Mouse (Mus musculus): Measurements from ENCODE around the gene Dclk1. TPM values are rescaled to one million over a fixed set of nuclear protein-coding genes. Genes with fewer than 3 reads are reported as not detected.
A peak's percentile ranks its signal among the peaks of the same experiment; 100 is the strongest.

The Dclk1 gene
- polyA plus RNA-seq, 1 experiment from 2014 or later, result 173 TPM

- Histone ChIP-seq H3K9ac (no peak overlapping the region), H3K4me1 (peaks cover 11% of the 10 kb centered on the region; the same call in 1 of the 2 replicates), H3K27me3 (no peaks in the 10 kb centered on the region), H3K27ac (no peak overlapping the region), H3K9me3 (replicated peaks) (no peaks in the 10 kb centered on the region), H3K36me3 (ENCODE audit: poor library complexity, severe bottlenecking) (0 out of 2 replicates have a peak, but pooled peaks cover 5% of the 10 kb centered on the region), H3K4me3 (no peak overlapping the region), H3K4me2 (no peak overlapping the region)
- no peak for ATAC-seq
- 91% methylated on average over 2 of the region's 2 CpGs for WGBS
Observed at GRCm38 (mm10) chr3:55443725-55444124, 201.6 kb downstream of the Dclk1 start.

GRCm38 (mm10) chr3:55446681-55447080 is 204.5 kb downstream of the Dclk1 start:
- H3K36me3 ChIP-seq (ENCODE audit: poor library complexity, severe bottlenecking), result 0 out of 2 replicates have a peak, but pooled peaks cover 10% of the 10 kb centered on the region
- 89% methylated on average over 7 of the region's 7 CpGs for WGBS
- H3K4me1 ChIP-seq, result peaks cover 3% of the 10 kb centered on the region; the same call in 1 of the 2 replicates
- H3K9ac ChIP-seq, result no peak overlapping the region
- no peak for ATAC-seq
- H3K9me3 ChIP-seq (replicated peaks), result no peaks in the 10 kb centered on the region
- H3K27ac ChIP-seq, result no peak overlapping the region
- no peaks in the 10 kb centered on the region for H3K27me3 ChIP-seq
- H3K4me2 ChIP-seq, result no peak overlapping the region
- no peak overlapping the region for H3K4me3 ChIP-seq

- Histone ChIP-seq H3K4me2 (no peak overlapping the region), H3K4me3 (no peak overlapping the region), H3K27ac (peak overlapping the region; percentile 44), H3K27me3 (no peaks in the 10 kb centered on the region), H3K4me1 (peaks cover 3% of the 10 kb centered on the region; the same call in 1 of the 2 replicates), H3K36me3 (ENCODE audit: poor library complexity, severe bottlenecking) (peaks cover 19% of the 10 kb centered on the region; the same call in 1 of the 2 replicates), H3K9ac (no peak overlapping the region), H3K9me3 (replicated peaks) (no peaks in the 10 kb centered on the region)
- peak; percentile 87; the same call in 1 of the 2 replicates for ATAC-seq
- WGBS, result 74% methylated on average over 5 of the region's 5 CpGs
Observed at GRCm38 (mm10) chr3:55447486-55448460, 205.6 kb downstream of the Dclk1 start.

GRCm38 (mm10) chr3:55449148-55449547 is 207.0 kb downstream of the Dclk1 start:
- WGBS, result 87% methylated on average over 2 of the region's 2 CpGs
- Histone ChIP-seq H3K4me1 (peaks cover 3% of the 10 kb centered on the region; the same call in 1 of the 2 replicates), H3K9me3 (replicated peaks) (no peaks in the 10 kb centered on the region), H3K9ac (no peak overlapping the region), H3K27ac (no peak overlapping the region), H3K27me3 (no peaks in the 10 kb centered on the region), H3K4me3 (no peak overlapping the region), H3K4me2 (no peak overlapping the region), H3K36me3 (ENCODE audit: poor library complexity, severe bottlenecking) (peaks cover 15% of the 10 kb centered on the region; the same call in 1 of the 2 replicates)
- ATAC-seq, result no peak

GRCm38 (mm10) chr3:55451035-55451434 is 208.9 kb downstream of the Dclk1 start:
- Histone ChIP-seq H3K4me2 (no peak overlapping the region), H3K4me3 (no peak overlapping the region), H3K9me3 (replicated peaks) (no peaks in the 10 kb centered on the region), H3K9ac (no peak overlapping the region), H3K27ac (no peak overlapping the region), H3K4me1 (peaks cover 3% of the 10 kb centered on the region; the same call in 1 of the 2 replicates), H3K36me3 (ENCODE audit: poor library complexity, severe bottlenecking) (peaks cover 15% of the 10 kb centered on the region; the same call in 1 of the 2 replicates), H3K27me3 (no peaks in the 10 kb centered on the region)
- 93% methylated on average over 14 of the region's 14 CpGs for WGBS
- no peak for ATAC-seq

- Histone ChIP-seq H3K4me3 (no peak overlapping the region), H3K4me1 (peaks cover 3% of the 10 kb centered on the region; the same call in 1 of the 2 replicates), H3K9me3 (replicated peaks) (no peaks in the 10 kb centered on the region), H3K4me2 (no peak overlapping the region), H3K36me3 (ENCODE audit: poor library complexity, severe bottlenecking) (peaks cover 15% of the 10 kb centered on the region; the same call in 1 of the 2 replicates), H3K27ac (no peak overlapping the region), H3K9ac (no peak overlapping the region), H3K27me3 (no peaks in the 10 kb centered on the region)
- no peak for ATAC-seq
- WGBS, result 93% methylated on average over 3 of the region's 3 CpGs
Observed at GRCm38 (mm10) chr3:55451877-55452276, 209.7 kb downstream of the Dclk1 start.

GRCm38 (mm10) chr3:55452464-55452863 is 210.3 kb downstream of the Dclk1 start:
- ATAC-seq, result no peak
- H3K4me2 ChIP-seq, result no peak overlapping the region
- WGBS, result 98% methylated on average over 2 of the region's 2 CpGs

GRCm38 (mm10) chr3:55461092-55461491 is 218.9 kb downstream of the Dclk1 start:
- H3K9ac ChIP-seq, result no peak overlapping the region
- ATAC-seq, result peak; percentile 55; the same call in 1 of the 2 replicates
- H3K4me3 ChIP-seq, result peak overlapping the region; percentile 23; the same call in 1 of the 2 replicates
- peaks cover 38% of the 10 kb centered on the region for H3K4me1 ChIP-seq
- H3K27ac ChIP-seq, result peak overlapping the region; percentile 81
- H3K27me3 ChIP-seq, result no peaks in the 10 kb centered on the region
- 34% methylated on average over 3 of the region's 3 CpGs for WGBS
- H3K9me3 ChIP-seq (replicated peaks), result no peaks in the 10 kb centered on the region
- H3K4me2 ChIP-seq, result peak overlapping the region; percentile 60
- H3K36me3 ChIP-seq (ENCODE audit: poor library complexity, severe bottlenecking), result 0 out of 2 replicates have a peak, but pooled peaks cover 7% of the 10 kb centered on the region

More at GRCm38 (mm10) chr3:55452464-55452863, 210.3 kb downstream of the Dclk1 start:
- H3K27ac ChIP-seq, result no peak overlapping the region
- peaks cover 3% of the 10 kb centered on the region; the same call in 1 of the 2 replicates for H3K4me1 ChIP-seq
- H3K4me3 ChIP-seq, result no peak overlapping the region
- no peaks in the 10 kb centered on the region for H3K27me3 ChIP-seq
- H3K36me3 ChIP-seq (ENCODE audit: poor library complexity, severe bottlenecking), result peaks cover 15% of the 10 kb centered on the region; the same call in 1 of the 2 replicates
- H3K9ac ChIP-seq, result no peak overlapping the region
- no peaks in the 10 kb centered on the region for H3K9me3 ChIP-seq (replicated peaks)

GRCm38 (mm10) chr3:55461685-55462655 is 219.8 kb downstream of the Dclk1 start:
- peak; percentile 97 for ATAC-seq
- Histone ChIP-seq H3K4me2 (peak overlapping the region; percentile 60), H3K27me3 (no peaks in the 10 kb centered on the region), H3K36me3 (ENCODE audit: poor library complexity, severe bottlenecking) (0 out of 2 replicates have a peak, but pooled peaks cover 7% of the 10 kb centered on the region), H3K4me3 (peak overlapping the region; percentile 23), H3K9me3 (replicated peaks) (no peaks in the 10 kb centered on the region), H3K27ac (peak overlapping the region; percentile 81), H3K4me1 (peaks cover 41% of the 10 kb centered on the region), H3K9ac (peak overlapping the region; percentile 51)
- 0% methylated on average over 17 of the region's 17 CpGs for WGBS

GRCm38 (mm10) chr3:55462904-55463668 is 220.9 kb downstream of the Dclk1 start:
- Histone ChIP-seq H3K27ac (no peak overlapping the region), H3K4me1 (peaks cover 41% of the 10 kb centered on the region), H3K9ac (no peak overlapping the region), H3K27me3 (no peaks in the 10 kb centered on the region), H3K36me3 (ENCODE audit: poor library complexity, severe bottlenecking) (0 out of 2 replicates have a peak, but pooled peaks cover 7% of the 10 kb centered on the region), H3K9me3 (replicated peaks) (no peaks in the 10 kb centered on the region), H3K4me2 (no peak overlapping the region), H3K4me3 (no peak overlapping the region)
- 87% methylated on average over 4 of the region's 4 CpGs for WGBS
- ATAC-seq, result no peak

GRCm38 (mm10) chr3:55464226-55464625 is 222.1 kb downstream of the Dclk1 start:
- H3K4me2 ChIP-seq, result no peak overlapping the region
- H3K36me3 ChIP-seq (ENCODE audit: poor library complexity, severe bottlenecking), result 0 out of 2 replicates have a peak, but pooled peaks cover 7% of the 10 kb centered on the region
- peaks cover 41% of the 10 kb centered on the region for H3K4me1 ChIP-seq
- WGBS, result 41% methylated on average over 3 of the region's 3 CpGs
- H3K4me3 ChIP-seq, result no peak overlapping the region
- ATAC-seq, result no peak
- H3K27me3 ChIP-seq, result no peaks in the 10 kb centered on the region
- no peak overlapping the region for H3K9ac ChIP-seq
- no peaks in the 10 kb centered on the region for H3K9me3 ChIP-seq (replicated peaks)
- no peak overlapping the region for H3K27ac ChIP-seq
